Mouse (Mus musculus) midbrain, embryonic 13.5 days (tissue): ENCODE measurements around the gene Olfr71. TPM values are rescaled to one million over a fixed set of nuclear protein-coding genes. Genes with fewer than 3 reads are reported as not detected.

Experiments
- ATAC-seq: fragments of 200-750 bp; cut with Nextera tagmentation; 2 replicates; pipeline ENCODE4 v1.8.0; 2017; ENCODE audit warnings: mild to moderate bottlenecking, moderate TSS enrichment, moderate library complexity
- H3K27ac ChIP-seq: fragments of 300-500 bp; sonication (generic); 2 replicates; pipeline ENCODE4 v1.5.1; 2015; ENCODE audit warnings: inconsistent platforms, mild to moderate bottlenecking, moderate library complexity
- H3K27me3 ChIP-seq: fragments of 300-500 bp; sonication (generic); 2 replicates; pipeline ENCODE4 v1.6.1; 2015; ENCODE audit warnings: mild to moderate bottlenecking, inconsistent platforms
- H3K36me3 ChIP-seq: fragments of 300-500 bp; sonication (generic); 2 replicates; pipeline ENCODE4 v1.6.1; 2015; ENCODE audit warnings: mild to moderate bottlenecking, inconsistent platforms
- H3K4me1 ChIP-seq: fragments of 300-500 bp; sonication (generic); replicated peaks from 2 replicates; pipeline ENCODE4 v1.6.1; 2015; ENCODE audit warnings: inconsistent platforms
- H3K4me2 ChIP-seq: fragments of 300-500 bp; sonication (generic); replicated peaks from 2 replicates; pipeline ENCODE4 v1.6.1; 2015; ENCODE audit warnings: moderate library complexity, mild to moderate bottlenecking, inconsistent platforms
- H3K4me3 ChIP-seq: fragments of 300-500 bp; sonication (generic); replicated peaks from 2 replicates; pipeline ENCODE4 v1.5.1; 2015; ENCODE audit warnings: mild to moderate bottlenecking, inconsistent platforms
- H3K9ac ChIP-seq: fragments of 300-500 bp; sonication (generic); replicated peaks from 2 replicates; pipeline ENCODE4 v1.6.1; 2015; ENCODE audit warnings: mild to moderate bottlenecking, inconsistent platforms
- H3K9me3 ChIP-seq: fragments of 300-500 bp; sonication (generic); 2 replicates; pipeline ENCODE4 v1.6.1; 2016; ENCODE audit warnings: mild to moderate bottlenecking, inconsistent platforms
- WGBS: fragments of 180-500 bp; shearing (Covaris S2); methylation state at CpG from one replicate; pipeline ENCODE4 v1.1.7; 2015; 5-methylcytosine and 5-hydroxymethylcytosine counted together
- polyA plus RNA-seq: library from polyadenylated mRNA; unstranded; fragments of >200 nt; fragmentation: Nextera tagmentation; extraction: Ambion mirVana; gene quantifications from 2 replicates; pipeline ENCODE4 v1.2.1, GENCODE M21; 2015

The Olfr71 gene
- polyA plus RNA-seq, 1 experiment from 2014 or later, result 0.08 TPM

- peaks cover 63% of the 10 kb centered on the region for H3K36me3 ChIP-seq
- no peaks in the 10 kb centered on the region for H3K27me3 ChIP-seq
- H3K9me3 ChIP-seq, result no peaks in the 10 kb centered on the region
- no peak for ATAC-seq
- WGBS, result 82% methylated on average over 5 of the region's 5 CpGs
- H3K4me3 ChIP-seq, result no peak overlapping the region
- no peak overlapping the region for H3K9ac ChIP-seq
- peaks cover 33% of the 10 kb centered on the region for H3K4me1 ChIP-seq
- H3K4me2 ChIP-seq, result no peak overlapping the region
- no peak overlapping the region for H3K27ac ChIP-seq
Measured at GRCm38 (mm10) chr4:43674974-43675373, 35.1 kb downstream of the Olfr71 start.

- no peak overlapping the region for H3K4me3 ChIP-seq
- H3K27me3 ChIP-seq, result no peaks in the 10 kb centered on the region
- ATAC-seq, result no peak
- 75% methylated on average over 8 of the region's 8 CpGs for WGBS
- H3K36me3 ChIP-seq, result peaks cover 50% of the 10 kb centered on the region
- H3K4me2 ChIP-seq, result no peak overlapping the region
- no peak overlapping the region for H3K9ac ChIP-seq
- H3K9me3 ChIP-seq, result no peaks in the 10 kb centered on the region
- peaks cover 38% of the 10 kb centered on the region for H3K4me1 ChIP-seq
- no peak overlapping the region for H3K27ac ChIP-seq
Measured at GRCm38 (mm10) chr4:43673703-43674102, 36.4 kb downstream of the Olfr71 start.

- H3K4me2 ChIP-seq, result peak overlapping the region; percentile 93
- peak overlapping the region; percentile 44; the same call in 1 of the 2 replicates for H3K27ac ChIP-seq
- peaks cover 34% of the 10 kb centered on the region for H3K36me3 ChIP-seq
- H3K4me1 ChIP-seq, result peaks cover 42% of the 10 kb centered on the region
- peak overlapping the region; percentile 23 for H3K4me3 ChIP-seq
- ATAC-seq, result 0 out of 2 replicates have a peak, but pooled peaks have one; percentile 4
- H3K9ac ChIP-seq, result peak overlapping the region; percentile 30; the same call in 1 of the 2 replicates
- peaks cover 5% of the 10 kb centered on the region; the same call in 1 of the 2 replicates for H3K27me3 ChIP-seq
- WGBS, result 0% methylated on average over 2 of the region's 2 CpGs
- no peaks in the 10 kb centered on the region for H3K9me3 ChIP-seq
Measured at GRCm38 (mm10) chr4:43672070-43672469, 38.0 kb downstream of the Olfr71 start.

- Histone ChIP-seq H3K9ac (peak overlapping the region; percentile 94), H3K9me3 (no peaks in the 10 kb centered on the region), H3K36me3 (peaks cover 7% of the 10 kb centered on the region), H3K4me3 (peak overlapping the region; percentile 81), H3K4me1 (peaks cover 42% of the 10 kb centered on the region), H3K4me2 (peak overlapping the region; percentile 93), H3K27ac (peak overlapping the region; percentile 76), H3K27me3 (peaks cover 28% of the 10 kb centered on the region)
- ATAC-seq, result peak; percentile 70
- 1% methylated on average over 22 of the region's 25 CpGs for WGBS
Measured at GRCm38 (mm10) chr4:43669428-43669794, 40.6 kb downstream of the Olfr71 start.

GRCm38 (mm10) chr4:43668782-43669427, 41.1 kb downstream of the Olfr71 start, which contains the start of the genes Tmem8b and Fam221b:
Gene Tmem8b (plus strand): TSS chr4:43668971.
Gene Fam221b (minus strand): TSS chr4:43669145.
- H3K4me3 ChIP-seq, result peak within 1 kb of the TSS; percentile 81
- H3K9me3 ChIP-seq, result no peaks in the 10 kb centered on the region
- peak within 1 kb of the TSS; percentile 93 for H3K4me2 ChIP-seq
- H3K27ac ChIP-seq, result peak within 1 kb of the TSS; percentile 76
- H3K9ac ChIP-seq, result peak within 1 kb of the TSS; percentile 94
- H3K27me3 ChIP-seq, result peaks cover 28% of the 10 kb centered on the region
- WGBS, result 1% methylated on average over 39 of the region's 41 CpGs
- peak; percentile 96 for ATAC-seq
- H3K36me3 ChIP-seq, result peaks cover 2% of the 10 kb centered on the region
- peaks cover 42% of the 10 kb centered on the region for H3K4me1 ChIP-seq

GRCm38 (mm10) chr4:43666412-43666811, 43.6 kb downstream of the Olfr71 start:
- H3K4me2 ChIP-seq, result no peak overlapping the region
- H3K36me3 ChIP-seq, result no peaks in the 10 kb centered on the region
- no peak overlapping the region for H3K9ac ChIP-seq
- H3K4me1 ChIP-seq, result peaks cover 24% of the 10 kb centered on the region
- H3K27ac ChIP-seq, result no peak overlapping the region
- ATAC-seq, result no peak
- peaks cover 50% of the 10 kb centered on the region for H3K27me3 ChIP-seq
- 21% methylated on average over 4 of the region's 4 CpGs for WGBS
- no peak overlapping the region for H3K4me3 ChIP-seq
- no peaks in the 10 kb centered on the region for H3K9me3 ChIP-seq

- Histone ChIP-seq H3K27me3 (peaks cover 20% of the 10 kb centered on the region), H3K27ac (no peak overlapping the region), H3K9me3 (no peaks in the 10 kb centered on the region), H3K4me1 (peaks cover 25% of the 10 kb centered on the region), H3K4me3 (peak overlapping the region; percentile 79), H3K36me3 (no peaks in the 10 kb centered on the region), H3K4me2 (peak overlapping the region; percentile 86), H3K9ac (no peak overlapping the region)
- 66% methylated on average over 4 of the region's 4 CpGs for WGBS
- ATAC-seq, result no peak
Measured at GRCm38 (mm10) chr4:43657146-43657545, 52.9 kb downstream of the Olfr71 start.

GRCm38 (mm10) chr4:43656339-43657109, 53.5 kb downstream of the Olfr71 start, which contains the start of gene Hint2:
Gene Hint2 (minus strand): TSS chr4:43656466.
- Histone ChIP-seq H3K36me3 (peaks cover 5% of the 10 kb centered on the region), H3K4me3 (peak within 1 kb of the TSS; percentile 79), H3K27me3 (peaks cover 14% of the 10 kb centered on the region), H3K27ac (peak within 1 kb of the TSS; percentile 93), H3K9ac (peak within 1 kb of the TSS; percentile 93), H3K4me2 (peak within 1 kb of the TSS; percentile 86), H3K4me1 (peaks cover 25% of the 10 kb centered on the region), H3K9me3 (no peaks in the 10 kb centered on the region)
- peak; percentile 98 for ATAC-seq
- 2% methylated on average over 33 of the region's 34 CpGs for WGBS

GRCm38 (mm10) chr4:43655656-43656338, 54.3 kb downstream of the Olfr71 start:
- Histone ChIP-seq H3K9ac (peak overlapping the region; percentile 93), H3K4me1 (peaks cover 25% of the 10 kb centered on the region), H3K4me3 (peak overlapping the region; percentile 79), H3K9me3 (no peaks in the 10 kb centered on the region), H3K27ac (peak overlapping the region; percentile 93), H3K36me3 (peaks cover 12% of the 10 kb centered on the region), H3K27me3 (peaks cover 7% of the 10 kb centered on the region), H3K4me2 (peak overlapping the region; percentile 86)
- 4% methylated on average over 34 of the region's 34 CpGs for WGBS
- ATAC-seq, result peak; percentile 59; the same call in 1 of the 2 replicates
